Mouse (Mus musculus): Measurements from ENCODE around the gene Aaas.

GRCm38 (mm10) chr15:102362648-102363047 is 12.1 kb upstream of the Aaas start:
- TF ChIP-seq TAL1 (IDR thresholded peaks at IDR 0.05; ENCODE audit: low read length) (no peak), GATA1 (IDR thresholded peaks at IDR 0.05; ENCODE audit: low read length) (no peak)

Measured in erythroblast, embryonic 14.5 days (primary cell).